Mouse (Mus musculus) gonadal fat pad, adult 2 months (tissue): ENCODE measurements at regions not wholly inside any gene's neighbourhood (a gene's known extent, or its start where the extent isn't known, plus 50 kb on each side); places are given as distances from the start of the nearest gene placed in this dataset.

Source experiments
- DNase-seq: peaks from one replicate; pipeline ENCODE4 v3.0.0-alpha.2; 2012; ENCODE audit warnings: low read depth

DNA sequence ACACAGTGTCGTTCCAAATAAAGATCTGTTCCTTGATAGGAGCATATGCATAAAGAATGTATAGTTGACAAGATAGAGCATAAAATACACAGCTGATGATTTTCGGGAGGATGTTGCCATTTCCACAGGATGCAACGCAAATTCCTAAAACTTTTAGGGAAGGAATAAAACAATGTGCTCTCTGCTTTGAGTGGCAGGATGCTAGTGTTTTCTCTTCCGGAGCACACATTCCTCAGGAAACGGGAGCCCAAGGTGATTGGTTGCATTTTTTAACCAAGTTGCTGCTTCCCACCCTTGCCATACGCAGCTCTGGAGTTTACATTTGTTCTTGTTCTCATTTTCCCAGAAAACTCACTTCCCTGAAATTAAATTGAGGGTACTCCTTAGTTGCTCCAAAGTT lies 116.8 kb upstream of the Arhgap28 start:
- no peak for DNase-seq

DNA sequence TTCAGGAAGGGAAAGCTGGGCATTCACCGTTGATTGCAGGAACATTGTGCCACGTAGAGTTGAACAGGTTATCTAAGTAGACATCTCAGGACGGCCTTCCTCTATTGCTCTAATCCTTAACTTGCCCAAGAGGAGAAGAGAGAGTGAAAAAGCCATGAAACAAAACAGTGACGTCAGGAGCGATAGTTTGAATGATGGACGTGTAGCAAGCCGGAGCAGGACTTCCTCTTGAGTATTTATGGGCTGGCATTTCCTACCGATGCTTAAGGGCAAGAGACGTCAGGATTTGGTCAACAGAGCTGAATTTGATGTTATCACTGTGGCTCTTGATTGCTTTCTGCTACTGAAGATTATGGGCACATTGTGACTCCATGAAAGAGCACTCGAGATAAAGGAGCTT lies 130.5 kb upstream of the Arhgap28 start:
- DNase-seq: peak; percentile 96

DNA sequence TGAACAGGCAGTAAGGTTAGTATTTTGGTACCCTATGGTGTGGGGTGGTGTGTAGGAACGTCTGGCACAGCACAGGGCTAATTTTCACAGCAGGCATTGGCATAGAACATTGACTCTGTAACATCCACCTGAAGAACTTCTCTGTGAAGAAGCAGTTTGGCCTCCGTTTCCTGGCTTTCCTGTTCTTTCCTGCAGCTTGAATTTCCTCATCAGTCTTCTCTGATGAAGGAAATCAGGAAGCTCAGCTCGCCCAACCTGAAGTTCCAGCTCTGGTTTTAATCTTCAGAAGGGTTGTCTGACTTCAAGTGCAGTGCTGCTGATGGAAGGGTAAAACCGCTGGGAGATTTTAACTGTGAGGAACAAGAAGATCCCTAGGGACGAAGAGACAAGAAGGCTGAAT lies 131.5 kb upstream of the Arhgap28 start:
- DNase-seq: peak; percentile 89

DNA sequence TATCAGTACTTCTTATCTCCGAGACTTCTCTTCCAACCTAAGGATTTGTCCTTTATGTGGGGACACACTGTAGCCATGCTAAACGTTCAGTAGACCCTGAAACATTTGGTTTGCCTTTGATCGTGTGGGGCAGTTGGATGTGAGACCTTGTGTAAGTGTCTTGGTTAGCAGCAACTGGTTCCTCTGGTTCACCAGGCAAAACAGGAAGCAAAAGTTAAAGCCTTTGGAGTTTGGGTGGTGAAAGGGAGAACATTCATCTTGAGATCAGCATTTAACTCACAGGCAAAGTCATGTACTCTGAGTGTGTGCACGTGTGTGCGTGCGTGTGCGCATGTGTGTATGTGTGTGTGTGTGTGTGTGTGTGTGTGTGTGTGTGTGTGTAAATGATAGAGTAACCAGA lies 130.3 kb upstream of the L3mbtl4 start:
- no peak for DNase-seq

DNA sequence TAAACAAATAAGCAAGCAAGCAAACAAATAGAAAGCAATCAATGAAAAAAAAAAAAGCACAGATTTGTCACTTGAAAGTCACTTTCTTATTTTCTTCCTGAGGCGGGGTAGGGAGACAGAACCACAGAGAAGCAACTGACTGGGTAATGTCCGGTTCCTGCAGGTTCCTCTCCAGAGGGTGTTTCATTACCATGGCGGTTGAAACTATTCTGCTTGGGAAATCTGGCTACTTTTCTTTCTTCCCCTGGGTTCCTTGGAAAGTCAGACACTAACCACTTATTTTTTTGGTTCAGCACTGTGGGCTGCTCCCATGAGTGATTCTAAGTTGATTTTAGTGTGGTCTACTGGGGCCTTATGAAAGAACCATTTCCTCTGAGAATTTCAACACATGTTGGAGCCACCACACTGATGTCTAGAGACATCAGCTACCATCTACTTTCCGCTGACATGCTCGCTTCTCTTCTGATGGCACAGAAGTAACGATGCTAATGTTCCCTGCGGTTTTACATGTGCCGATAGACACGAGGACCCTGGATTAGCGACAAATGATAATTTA lies 124.3 kb upstream of the L3mbtl4 start:
- no peak for DNase-seq

DNA sequence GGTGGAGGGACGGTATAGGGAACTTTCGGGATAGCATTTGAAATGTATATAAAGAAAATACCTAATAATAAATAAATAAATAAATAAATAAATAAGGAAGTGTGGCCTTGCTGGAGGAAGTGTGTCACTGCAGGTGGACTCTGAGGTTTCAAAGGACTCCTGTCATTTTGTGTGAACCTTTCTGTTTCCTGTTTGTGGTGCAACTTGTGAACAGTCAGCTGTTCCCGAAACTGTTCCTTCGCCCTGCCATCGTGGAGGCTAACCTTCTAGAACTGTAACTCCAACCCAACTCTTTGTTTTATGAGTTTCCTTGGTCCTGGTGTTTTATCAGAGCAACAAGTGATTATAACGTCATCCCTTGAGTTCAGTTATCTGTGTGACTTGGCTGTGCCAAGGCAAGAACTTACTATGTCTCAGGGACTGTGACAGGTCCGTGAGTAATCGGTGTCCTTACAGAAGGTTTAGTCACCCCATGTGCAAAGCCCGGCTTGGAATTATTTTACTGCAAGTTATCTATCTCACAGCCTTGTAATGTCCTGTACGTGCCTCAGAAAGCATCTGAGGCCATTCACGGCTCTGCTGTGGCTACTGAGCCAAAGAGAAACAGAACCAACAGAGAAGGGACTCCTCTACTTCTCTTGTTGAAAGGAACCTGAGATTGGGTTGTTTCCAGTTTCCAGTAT lies 121.0 kb upstream of the L3mbtl4 start:
- no peak for DNase-seq

DNA sequence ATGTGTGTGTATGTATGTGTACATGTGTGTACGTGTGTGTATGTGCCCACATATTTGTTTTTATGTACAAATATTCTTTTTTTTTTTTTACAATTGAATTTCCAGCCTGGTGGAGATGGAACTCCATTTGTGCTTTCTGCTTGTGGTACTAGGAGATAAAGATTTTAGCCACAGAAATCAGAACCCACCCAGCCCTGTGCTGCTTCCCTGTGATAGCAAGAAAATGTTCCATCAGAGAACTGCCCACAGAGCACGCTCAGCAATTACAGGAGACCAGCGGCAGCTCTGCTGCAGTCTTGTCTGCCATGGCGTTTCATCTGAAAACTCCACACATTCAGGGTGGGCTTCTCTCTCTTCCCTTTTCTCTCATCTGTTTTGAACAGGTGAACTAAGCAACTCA lies 118.7 kb upstream of the L3mbtl4 start:
- no peak for DNase-seq

DNA sequence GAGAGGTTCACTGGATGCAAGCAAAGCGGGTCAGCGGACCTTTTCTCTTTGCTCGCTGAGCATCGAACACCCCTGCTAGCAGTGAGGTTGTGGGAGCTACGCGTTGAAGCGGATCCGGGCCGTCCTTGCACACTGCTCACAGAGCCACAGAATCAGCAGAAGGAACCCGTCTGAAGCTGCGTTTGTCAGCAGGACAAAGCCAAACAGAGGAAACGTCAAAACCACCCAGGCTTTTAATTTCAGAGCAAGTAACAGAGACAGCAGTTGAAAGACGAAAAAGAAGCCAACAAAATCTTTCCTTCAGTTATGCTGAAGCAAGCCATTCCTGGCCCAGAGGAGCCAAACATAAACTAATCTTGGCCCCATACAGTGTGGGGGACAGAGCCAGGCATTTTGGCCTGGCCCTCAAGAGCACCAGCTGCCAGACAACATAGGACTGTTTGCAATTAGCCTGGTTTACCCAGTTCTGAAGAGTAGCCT lies 115.4 kb upstream of the L3mbtl4 start:
- no peak for DNase-seq

DNA sequence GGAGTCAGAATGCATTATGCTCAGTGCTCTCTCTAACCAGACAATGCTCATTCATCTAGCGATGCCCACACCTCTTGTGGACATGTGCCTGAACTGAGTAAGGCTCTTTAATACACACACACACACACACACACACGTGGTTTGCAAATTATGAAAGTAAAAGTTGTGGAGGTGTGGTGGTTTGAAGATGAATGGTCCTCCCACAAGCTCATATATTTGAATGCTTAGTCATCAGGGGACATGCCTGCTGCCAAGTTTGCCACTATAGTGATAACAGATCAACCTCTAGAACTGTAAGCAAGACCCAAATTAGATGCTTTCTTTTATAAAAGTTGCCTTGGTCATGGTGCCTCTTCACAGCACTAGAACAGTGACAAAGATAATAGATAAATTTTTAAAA lies 112.5 kb upstream of the L3mbtl4 start:
- no peak for DNase-seq

DNA sequence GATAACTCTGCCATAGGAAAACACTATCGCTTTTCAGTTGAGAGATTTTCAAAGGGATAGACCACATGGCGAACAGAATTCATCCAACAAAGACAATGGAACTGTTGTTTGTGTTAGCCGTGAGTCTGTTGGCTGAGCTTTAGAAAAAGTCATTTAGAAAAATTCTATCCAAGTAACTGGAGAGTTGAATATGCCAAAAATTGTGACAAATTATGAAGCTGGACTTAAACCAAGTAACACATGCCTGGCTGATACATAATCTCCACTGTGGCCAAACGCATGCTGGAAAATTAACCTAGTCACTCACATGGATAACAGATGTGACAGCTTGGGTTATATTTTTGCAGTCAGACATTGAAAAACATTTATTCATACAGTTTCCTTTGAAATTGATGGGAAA lies 110.1 kb upstream of the L3mbtl4 start:
- no peak for DNase-seq

DNA sequence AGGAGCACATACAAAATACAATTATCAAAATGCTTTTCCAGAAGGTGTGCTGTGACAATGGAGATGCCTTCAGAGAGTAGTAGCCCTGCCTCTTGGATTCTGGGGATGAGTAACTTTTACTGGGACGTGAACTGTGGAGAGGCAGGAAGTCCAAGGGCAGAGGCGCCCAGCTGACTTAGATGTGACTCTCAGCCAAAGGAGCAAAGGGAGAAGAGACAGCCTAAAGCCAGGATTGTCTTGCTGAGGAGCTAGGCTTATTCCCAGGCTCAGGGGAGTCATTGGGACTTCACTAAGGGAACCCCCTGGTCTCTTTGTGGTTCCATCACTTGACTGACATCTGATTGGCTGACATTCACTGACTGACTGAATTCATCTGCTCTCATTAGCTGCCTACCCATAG lies 108.9 kb upstream of the L3mbtl4 start:
- DNase-seq: no peak

DNA sequence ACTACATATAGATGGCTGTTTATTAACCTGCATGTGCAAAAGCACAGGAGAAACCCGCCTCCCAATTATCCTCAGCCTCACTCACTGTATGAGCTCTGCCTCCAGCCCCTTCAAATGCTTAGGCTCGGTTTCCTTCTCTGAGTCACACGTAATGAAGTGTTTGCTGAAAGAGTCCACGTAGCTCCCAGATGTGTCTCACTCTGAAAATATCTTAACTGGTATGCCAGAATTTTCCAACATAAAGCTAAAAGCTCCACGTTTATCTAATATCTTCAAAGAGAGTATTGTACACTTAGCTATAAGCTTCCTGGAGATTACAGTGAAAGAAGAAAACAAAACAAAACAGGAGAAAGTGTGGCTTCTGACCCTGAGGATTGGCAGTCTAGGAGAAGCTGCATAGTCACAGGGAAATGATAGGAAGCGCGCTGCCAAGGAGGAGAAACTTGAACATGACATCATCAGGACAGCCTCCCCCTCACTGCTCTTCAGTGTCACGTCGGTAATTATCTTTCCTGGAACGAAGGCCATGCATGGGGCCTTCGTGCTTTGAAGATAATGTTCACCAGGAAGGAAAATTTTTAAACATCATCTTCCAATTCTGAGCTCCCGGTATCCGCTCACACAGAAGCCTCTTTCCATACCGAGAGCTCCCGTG lies 108.3 kb upstream of the L3mbtl4 start:
- no peak for DNase-seq

DNA sequence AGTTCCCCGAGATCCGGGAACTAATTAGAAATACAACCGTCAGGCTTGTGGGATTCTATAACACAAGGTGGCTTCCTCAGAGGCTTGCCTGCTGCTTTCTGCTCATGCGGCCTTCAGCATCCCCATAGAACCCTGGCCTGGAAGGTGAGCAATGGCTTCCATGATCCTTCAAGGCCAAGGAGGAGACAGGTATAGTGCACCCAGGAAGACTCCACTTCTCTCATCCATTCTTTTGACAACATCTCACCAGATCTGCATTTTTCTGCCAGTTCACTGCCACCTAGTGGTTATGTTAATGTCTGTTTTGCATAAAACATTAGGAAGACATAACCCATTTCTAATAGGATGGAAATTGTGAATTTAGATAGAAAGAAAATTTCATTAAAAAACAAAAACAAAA lies 107.2 kb upstream of the L3mbtl4 start:
- no peak for DNase-seq

DNA sequence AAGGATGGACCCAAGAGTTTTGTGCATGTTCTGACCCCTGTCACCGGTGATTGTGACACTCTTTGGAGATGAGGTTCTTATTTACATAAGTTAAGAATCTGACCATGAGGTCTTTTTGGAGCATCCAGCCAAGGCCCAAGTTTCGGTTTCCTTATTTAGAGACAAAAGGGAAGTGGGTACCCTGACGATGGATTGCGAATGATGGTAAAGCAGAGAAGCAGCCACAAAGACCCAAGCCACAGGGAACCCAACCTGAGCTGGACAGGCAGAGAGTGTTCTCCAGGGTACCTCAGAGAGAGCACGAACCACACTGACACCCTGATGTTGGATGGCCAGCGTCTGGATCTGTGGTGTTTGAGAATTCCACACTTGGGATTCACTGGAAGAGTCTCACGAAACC lies 100.8 kb upstream of the L3mbtl4 start:
- no peak for DNase-seq

DNA sequence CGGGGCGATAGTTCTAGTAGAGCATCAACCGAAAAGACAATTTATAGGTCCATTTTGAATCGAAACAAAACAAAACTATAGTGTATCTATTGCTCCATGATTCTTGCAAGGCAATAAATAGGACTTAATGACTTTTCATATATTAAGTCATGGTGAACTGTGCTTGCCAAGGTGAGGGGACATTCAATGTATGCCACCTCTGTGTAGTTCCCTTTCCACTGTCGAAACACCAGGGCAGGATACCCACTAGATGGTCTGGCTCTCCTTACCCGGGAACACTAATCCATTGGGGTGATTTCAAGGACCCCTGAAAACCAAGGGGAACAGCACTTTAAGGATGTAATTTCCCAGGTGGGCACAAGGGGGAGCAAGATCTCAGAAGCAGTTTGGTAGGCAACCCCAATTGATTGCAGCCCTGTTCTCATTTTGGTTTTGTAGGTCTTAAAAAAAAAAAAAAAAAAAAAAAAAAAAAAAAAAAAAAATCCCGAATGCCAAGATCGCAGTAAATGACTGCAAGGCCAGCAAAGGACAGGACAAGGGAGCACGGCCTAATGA lies 96.9 kb upstream of the L3mbtl4 start:
- DNase-seq: no peak

DNA sequence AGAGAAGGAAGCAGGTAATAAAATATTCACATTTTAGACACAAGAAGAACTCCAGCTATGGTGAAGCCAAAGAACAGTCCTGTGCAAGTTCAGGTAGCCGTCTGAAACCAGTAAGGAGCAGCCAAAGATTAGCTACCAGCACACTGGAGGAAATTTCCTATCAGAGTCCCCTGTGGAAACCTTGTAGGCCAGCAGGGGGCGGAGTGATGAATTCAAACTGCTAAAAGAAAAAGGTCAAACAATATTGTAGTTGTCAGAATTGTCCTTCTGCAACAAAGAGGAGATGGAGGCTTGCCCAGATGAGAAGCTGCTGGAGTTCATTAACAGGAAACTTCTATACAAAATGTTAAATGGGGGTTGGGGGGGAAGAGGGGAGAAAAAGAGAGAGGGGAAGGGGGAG lies 95.8 kb upstream of the L3mbtl4 start:
- no peak for DNase-seq

DNA sequence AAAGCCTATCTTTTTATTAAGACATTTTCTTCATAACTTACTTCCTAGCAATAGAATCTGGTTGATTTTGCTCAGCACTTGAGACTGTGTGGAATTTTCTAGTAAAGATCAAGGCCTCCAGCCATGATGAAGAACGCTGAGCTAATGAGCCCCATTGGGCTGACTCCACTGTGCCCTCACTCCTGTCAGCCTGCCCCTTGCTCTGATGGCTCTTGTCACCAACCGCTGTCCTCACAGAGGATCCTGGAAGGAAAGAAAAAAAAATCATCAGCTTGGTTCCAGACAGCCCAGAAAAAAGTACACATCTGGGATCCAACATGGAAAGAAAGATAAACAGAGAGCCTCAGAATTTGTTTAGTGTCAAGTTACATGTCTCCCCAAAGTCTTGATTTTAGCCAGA lies 88.2 kb upstream of the L3mbtl4 start:
- DNase-seq: no peak

DNA sequence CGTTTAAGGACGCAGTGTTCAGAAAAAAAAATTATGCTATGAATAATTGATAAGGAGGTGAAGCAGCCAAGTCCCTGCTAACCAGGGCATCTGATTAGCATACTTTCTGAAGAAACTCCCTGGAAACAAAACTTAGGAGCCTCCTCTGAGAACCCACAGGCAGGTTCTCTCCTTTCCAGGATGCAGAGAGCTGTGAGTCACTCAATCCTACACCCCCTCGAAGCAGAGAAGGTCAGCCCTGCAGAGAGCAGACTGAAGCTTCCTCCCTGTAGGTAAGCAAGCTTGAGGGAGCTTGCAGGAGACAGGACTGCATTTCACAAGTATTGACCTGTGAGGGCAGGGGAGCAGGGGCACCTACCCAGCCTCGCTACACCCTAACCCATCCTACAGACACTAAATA lies 83.7 kb upstream of the L3mbtl4 start:
- DNase-seq: no peak

DNA sequence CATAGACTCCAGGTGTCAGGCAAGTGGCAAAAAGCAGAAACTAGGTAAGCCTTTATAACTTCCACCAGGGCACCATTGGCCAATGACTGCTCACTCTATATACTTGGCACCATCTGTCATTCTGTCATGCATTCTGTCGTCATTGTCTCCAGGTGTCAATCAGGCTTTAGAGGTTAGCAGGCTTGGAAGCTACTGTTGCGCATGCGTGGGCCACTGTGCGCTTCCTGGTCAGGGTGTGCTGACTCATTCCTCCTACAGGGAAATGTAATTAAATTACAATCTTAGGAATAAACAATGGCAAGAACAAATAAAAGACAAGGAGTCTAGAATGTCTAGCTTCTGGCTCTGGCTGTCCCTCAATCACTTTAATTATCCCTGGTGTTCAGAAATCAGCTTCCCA lies 68.1 kb upstream of the L3mbtl4 start:
- DNase-seq: peak; percentile 28

DNA sequence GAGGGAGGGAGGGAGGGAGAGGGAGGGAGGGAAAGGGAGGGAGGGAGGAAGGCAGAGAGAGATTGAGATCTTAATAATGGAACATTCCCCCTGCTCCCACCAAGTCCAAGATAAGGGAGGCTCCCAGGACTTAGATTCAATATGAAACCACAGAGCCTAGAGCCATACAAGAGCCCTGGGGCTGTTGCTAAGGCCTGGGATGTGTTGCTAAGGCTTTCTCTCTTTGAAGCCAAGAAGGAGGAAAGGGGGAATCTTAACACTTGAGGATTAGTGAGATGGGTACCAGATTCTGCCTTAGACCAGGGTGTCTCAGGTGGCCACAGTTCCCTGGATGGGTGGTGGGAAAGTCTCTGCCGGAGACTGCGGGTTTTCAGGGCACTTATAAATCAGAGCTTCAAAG lies 64.8 kb upstream of the L3mbtl4 start:
- no peak for DNase-seq

DNA sequence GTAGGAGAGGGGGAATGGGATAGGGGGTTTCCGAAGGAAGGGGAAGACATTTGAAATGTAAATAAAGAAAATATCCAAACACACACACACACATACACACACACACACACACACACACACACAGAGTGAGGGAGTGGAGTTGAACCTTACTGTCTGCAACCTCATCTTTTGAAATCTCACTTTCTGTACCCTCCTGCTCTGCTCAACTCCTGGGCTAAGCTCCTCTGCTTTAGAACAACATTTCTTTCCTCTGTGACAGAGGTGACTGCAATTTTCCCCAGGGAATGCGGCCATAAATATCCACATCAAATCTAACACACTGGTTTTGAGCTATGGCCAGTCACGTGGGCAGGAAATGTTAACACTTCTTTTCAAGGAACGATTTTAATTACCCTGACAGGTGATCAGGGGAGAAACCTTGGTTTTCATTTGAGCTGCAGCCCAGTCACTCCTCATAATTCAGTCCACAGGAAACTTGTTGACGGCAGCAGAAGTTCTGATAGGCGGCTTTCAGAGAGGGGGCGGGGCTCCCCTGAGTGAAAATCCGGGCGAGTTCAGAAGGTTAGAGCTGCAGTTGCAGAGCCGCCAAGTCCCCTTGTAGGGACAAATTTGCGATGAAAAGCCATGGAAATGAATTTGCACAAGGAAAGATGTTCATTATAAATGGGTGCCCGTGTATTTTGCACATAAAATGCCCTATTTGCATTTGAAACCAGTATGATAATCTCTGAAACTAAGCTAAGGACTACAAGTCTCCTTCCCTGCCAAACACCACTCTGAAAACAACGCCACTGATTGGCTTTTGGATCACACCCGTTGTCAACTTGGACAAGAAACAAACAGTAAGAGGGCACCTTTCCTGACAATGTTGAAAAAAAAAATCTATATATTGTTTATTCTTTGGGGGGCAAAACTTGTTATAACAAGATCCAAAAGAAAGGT lies 63.0 kb upstream of the L3mbtl4 start:
- no peak for DNase-seq

DNA sequence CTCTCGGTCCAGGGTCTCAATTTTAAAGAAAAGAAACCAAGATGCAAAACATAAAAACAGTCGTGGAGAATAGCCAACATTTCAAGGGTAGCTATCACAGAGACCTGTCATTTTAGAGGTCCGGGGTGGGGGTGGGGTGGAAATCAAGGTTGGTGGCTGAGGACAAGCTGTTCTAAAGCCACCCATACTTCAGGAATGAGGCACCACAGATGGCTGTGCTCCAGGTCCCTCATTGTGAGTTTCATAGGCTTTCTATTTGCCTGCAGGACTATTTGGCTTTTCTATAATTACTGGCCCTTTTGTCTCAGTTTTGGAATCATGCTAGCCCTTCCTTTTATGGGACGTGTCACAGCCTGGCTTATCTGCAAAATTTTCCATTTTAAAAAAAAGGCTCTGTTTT lies 55.4 kb upstream of the L3mbtl4 start:
- no peak for DNase-seq
